Mouse (Mus musculus): ENCODE data around the gene Asic2.

- TF ChIP-seq GATA1 (IDR thresholded peaks at IDR 0.05; ENCODE audit: low read length) (no peak), TAL1 (IDR thresholded peaks at IDR 0.05; ENCODE audit: low read length) (no peak)
Measured at GRCm38 (mm10) chr11:81767781-81768180, 200.5 kb downstream of the Asic2 start.
